Mouse (Mus musculus) urinary bladder, postnatal 10 days (tissue): ENCODE data around the gene A930033H14Rik.

Experiments used
- DNase-seq: peaks from one replicate; pipeline ENCODE4 v3.0.0; 2022; ENCODE audit warnings: low spot score

The A930033H14Rik gene

DNA sequence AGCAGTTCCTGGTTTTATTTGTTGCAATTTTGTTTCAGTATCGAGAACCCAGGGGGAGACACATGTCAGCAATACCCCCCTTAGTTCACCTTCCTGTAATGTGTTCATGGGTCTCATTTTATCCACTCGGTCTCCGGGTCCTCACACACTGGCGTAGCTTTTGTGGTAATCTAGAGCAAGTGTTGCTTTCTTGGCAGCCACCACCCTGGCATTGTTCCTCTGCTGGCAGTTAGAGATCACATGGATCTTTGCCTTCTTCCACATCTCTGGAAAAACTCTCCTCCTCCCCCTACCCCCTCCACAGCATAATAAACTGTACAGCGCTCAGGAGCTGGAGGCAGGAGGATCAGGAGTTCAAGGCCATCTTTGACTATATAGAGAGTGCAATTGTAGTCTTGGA lies 20.6 kb downstream of the A930033H14Rik start:
- no peak for DNase-seq

DNA sequence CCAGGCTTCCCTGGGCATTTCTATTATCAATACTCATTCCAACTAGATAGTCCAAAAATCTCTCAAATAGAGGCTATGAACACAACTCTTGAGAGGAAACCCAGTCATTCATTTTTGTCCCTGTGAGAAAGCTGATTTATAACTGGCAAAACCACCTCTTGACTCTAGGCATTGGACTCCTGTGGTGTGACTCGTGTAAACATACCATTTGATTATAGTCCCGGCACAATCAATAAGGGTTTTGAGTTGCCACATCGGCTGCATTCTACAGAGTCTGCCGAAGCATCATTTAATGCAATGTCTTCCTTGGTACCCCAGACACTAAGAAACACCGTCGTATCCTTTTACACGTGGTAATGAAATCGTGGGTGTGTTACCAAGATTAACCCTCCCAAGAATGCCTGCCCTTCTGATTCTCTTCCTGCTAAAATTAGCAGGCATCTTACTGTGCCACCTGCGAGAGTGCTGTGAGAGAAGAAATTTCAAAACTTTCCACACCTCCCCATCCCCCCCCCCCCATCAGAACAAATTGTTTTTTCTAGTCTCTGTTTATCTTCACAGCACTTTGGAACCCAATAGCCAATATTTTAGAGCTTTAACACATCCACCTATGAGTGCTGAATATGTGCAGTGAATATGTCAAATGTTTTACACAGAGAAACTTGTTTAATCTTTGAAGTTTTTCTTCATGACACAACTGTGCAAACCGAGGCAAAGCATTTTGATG lies 22.3 kb downstream of the A930033H14Rik start:
- DNase-seq = no peak

DNA sequence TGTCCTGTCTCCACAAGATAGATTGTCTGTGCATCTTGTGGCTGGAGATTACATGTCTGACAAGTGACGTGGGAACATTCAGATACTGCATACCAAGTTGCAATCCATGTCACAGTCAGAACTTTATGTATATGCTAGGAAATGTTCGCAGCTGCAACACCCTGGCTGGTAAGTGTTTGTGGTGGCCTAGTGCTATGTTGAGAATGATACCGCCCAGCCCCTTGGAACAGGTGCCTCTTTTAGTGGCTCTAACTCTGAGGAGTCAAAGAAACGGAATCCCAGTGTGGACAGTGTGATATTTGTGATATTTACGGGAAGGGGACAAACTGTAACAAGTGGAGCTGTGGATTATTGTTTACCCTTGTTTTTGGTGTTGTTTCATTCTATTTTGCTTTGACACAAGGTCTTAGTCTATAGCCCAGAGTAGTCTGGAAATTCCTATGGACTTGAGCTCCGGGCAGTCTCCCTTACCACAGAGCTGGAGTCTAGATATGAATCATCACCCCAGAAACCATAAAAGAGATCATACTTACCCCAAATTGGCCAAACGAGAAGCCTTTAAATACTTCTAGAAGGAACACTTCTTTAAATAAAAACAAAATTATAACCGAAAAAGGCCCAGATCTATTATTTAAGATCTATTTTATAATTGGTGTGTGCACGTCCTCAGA lies 25.0 kb downstream of the A930033H14Rik start:
- DNase-seq = no peak

DNA sequence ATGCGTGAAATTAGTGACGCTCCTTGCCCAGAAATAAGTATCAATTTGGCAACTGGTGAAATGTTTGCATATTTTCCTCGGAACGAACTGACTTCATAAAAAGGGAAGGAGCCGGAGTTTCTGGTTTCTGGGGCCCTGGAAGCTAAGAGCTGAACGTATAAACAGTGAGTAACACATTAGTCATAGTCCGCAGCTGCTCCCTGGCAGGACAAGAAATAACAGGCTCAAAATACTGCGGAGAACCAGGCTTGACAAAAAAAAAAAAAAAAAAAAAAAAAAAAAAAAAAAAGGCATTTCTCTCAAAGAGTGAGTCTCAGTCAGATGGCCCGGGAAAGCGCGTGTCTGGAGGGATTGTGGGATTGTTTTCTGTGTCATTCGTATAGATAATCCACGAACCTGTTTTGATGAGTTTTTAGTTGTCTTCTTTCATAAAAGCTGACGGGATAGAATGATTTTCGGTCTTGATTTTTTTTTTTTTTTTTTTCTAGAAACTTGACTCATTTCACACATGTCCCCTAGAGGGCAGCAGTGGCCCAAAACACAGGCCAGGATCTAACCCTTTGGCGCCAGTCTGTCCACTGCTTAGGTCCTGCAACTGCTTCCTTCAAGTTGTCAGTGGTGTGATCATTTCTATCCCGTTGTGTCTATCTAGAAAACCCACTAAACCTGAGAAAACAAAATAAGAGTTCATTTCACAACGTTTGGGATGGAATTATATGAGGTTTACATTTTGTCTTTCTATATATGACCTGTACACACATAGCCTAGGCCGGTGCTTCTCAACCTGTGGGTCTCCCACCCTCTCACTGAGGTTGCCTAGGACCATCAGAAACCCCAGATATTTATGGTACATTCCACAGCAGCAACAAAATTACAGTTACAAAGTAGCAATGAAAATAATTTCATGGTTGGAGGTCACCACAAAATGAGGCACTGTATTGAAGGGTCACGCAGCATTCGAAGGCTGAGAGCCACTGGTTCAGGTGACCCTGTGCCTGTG lies 26.7 kb downstream of the A930033H14Rik start:
- no peak for DNase-seq

DNA sequence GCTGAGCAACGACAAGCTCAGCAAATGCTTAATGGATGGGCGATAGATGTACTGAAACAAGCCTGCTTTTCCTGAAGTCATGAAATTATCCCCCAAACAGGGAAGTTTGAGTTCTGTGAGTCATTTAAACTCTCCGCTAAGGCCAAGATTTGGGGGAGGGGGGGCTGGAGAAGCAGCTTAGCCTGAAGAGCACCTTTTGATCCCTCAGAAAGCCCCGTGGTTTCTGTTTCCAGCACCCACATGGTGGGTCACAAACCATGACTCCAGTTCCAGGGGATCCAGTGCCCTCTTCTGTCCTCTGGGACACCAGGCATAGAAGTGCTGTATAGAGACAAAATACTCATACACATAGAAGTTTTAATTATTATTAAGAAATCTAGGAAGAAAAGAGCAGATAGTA lies 27.5 kb downstream of the A930033H14Rik start:
- DNase-seq = no peak

DNA sequence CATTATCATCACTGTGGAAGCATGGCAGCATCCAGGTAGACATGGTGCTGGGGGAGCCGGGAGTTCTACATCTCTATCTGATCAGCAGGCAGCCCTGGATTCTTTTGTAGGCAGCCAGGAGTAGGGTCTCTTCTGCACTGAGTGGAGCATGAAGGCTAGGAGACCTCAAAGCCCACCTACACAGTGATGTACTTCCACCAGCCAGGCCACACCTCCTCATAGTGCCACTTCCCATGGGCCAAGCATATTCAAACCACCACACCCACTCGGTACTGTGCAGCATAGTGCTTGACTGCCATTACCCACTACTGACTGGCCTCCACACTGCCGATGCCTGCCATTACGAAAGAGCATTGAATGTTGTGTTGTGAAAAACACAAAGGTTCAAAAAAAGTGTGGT lies 28.0 kb downstream of the A930033H14Rik start:
- DNase-seq = no peak

- no peak for DNase-seq
These were observed 31.9 kb downstream of the A930033H14Rik start for GRCm38 (mm10) chr10:69180997-69181396.

DNA sequence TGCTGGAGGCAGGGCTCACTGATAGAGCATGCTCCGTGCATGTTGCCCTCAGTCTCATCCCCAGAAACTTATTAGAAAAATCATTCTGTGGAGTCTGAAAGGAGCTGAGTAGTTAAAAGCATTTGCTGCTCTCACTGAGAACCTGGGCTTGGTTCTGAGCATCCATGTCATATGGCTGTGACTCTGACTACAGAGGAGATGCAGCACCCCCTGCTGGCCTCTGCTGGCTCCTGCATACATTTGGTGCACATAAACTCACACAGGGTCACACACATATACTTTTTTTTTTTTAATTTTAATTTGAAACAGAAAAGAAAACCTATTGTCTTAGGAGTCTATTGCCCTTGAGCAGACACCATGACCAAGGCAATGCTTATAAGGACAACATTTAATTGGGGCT lies 33.6 kb downstream of the A930033H14Rik start:
- no peak for DNase-seq

- no peak for DNase-seq
These were observed 36.8 kb downstream of the A930033H14Rik start for GRCm38 (mm10) chr10:69176116-69176515.

GRCm38 (mm10) chr10:69172412-69172811 lies 40.5 kb downstream of the A930033H14Rik start:
- DNase-seq = no peak

- no peak for DNase-seq
These were observed 46.4 kb downstream of the A930033H14Rik start for GRCm38 (mm10) chr10:69166514-69166913.

DNA sequence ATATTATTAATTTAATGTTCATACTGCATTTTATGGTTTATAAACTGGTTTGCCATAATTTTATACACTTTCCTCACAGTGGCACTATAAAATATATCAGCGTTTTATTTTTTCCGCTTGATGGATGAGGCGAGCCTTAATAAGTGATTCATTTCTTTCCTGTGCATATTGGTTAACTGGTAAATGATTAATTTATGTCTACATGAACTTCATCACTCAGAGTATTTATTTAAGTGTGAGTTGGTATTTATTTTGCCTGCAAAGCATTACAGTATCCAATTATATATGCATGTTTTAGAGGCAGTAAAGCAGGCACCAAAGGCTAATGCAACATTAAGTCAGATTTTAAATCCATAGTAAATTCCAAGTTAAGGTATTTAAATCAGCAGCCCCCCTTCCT lies 47.1 kb downstream of the A930033H14Rik start:
- DNase-seq = no peak

- no peak for DNase-seq
These were observed 47.8 kb downstream of the A930033H14Rik start for GRCm38 (mm10) chr10:69165125-69165524.

DNA sequence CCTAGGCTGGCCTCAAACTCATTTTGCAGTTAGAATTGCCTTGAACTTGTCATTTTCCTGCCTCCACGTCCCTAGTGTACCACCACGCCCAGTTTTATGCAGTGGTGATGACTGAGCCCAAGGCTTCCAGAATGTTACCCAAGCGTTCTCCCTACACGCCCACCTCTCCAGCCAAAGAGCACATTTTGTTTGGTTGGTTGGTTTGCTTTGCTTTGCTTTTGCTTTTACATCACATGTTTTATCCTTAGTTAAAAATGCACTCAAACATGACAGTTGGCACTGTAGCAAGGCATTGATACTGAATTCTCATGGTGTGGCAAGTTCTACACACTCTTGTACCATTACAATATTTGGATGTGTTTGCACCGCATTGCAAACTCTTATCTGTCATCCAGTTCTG lies 49.7 kb downstream of the A930033H14Rik start:
- no peak for DNase-seq

DNA sequence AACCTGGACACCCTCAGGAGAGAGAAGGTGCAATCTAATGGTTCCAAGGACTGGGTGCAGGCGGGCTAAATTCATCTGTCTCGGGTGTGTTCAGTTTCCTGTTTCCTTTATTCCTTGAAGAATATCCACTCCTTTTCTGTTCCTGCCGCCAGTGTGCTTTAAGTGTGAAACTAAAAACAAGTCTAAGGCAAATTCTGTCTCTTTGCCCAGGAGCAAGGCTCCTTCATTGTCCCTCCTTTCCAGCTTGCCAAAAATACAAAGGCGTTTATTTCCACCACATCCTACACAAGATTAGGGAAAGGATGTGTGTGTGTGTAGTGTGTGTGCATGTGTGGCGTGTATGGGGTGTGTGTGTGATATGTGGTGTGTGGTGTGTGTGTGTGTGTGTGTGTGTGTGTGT lies 50.3 kb downstream of the A930033H14Rik start:
- no peak for DNase-seq

- no peak for DNase-seq
These were observed 51.4 kb downstream of the A930033H14Rik start for GRCm38 (mm10) chr10:69161503-69161902.

GRCm38 (mm10) chr10:69160877-69161276 lies 52.0 kb downstream of the A930033H14Rik start:
- DNase-seq = no peak
